Mouse (Mus musculus) left cerebral cortex, postnatal 36 days (tissue): ENCODE measurements around the gene Hist1h2bf. TPM values are rescaled to one million over a fixed set of nuclear protein-coding genes. Genes with fewer than 3 reads are reported as not detected.
A peak's percentile ranks its signal among the peaks of the same experiment; 100 is the strongest.
"Not testable (repeated sequence)": the region's sequence is repeated elsewhere in the genome, so short reads cannot be mapped to it uniquely, and the experiment has no call there.

Experiments
- DNase-seq, 2 experiments: peaks; one replicate each; pipeline ENCODE4 v3.0.0; 2021 to 2022; ENCODE audit warnings: low spot score in 2 of 2, mixed read lengths in 1 of 2
- intact Hi-C: fragments of 180-260 bp; cut with DNase I; formaldehyde crosslinking; loops from one replicate; pipeline ENCODE4 v1.15.1; 2025
- total RNA-seq, 2 experiments: library from RNA; stranded (reverse); gene quantifications; 2 replicates each; pipeline ENCODE4 v1.2.3; 2021

The Hist1h2bf gene
- total RNA-seq = 10 to 100 TPM; 20.6 to 28.9 TPM

DNA sequence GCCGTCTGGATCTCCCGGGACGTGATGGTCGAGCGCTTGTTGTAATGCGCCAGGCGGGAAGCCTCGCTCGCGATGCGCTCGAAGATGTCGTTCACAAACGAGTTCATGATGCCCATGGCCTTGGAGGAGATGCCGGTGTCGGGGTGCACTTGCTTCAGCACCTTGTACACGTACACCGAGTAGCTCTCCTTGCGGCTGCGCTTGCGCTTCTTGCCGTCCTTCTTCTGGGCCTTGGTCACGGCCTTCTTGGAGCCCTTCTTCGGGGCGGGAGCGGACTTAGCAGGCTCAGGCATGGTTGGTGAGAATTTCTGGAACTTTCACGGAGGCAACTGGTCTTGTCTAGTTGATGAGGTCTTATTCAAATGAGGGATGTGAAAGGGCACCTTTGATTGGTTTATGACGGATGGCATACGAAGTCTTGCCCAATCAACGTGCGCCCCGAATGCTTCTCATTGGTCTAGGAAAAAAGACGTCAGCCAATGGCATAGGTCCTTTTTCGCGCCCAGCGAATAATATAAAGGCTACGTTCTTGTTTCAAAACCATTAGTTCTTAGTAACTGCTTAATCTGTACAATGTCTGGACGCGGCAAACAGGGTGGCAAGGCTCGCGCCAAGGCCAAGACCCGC, at the start of gene Hist1h2bf, which contains the start of gene Hist1h2ad:
Hist1h2bf (minus strand) TSS at position 299 of the 627 bp plus-strand sequence.
Hist1h2ad (plus strand) TSS at position 484 of the 627 bp plus-strand sequence.
- DNase-seq = peak; percentile 90 to 92
- intact Hi-C loops = not testable (repeated sequence)

DNA sequence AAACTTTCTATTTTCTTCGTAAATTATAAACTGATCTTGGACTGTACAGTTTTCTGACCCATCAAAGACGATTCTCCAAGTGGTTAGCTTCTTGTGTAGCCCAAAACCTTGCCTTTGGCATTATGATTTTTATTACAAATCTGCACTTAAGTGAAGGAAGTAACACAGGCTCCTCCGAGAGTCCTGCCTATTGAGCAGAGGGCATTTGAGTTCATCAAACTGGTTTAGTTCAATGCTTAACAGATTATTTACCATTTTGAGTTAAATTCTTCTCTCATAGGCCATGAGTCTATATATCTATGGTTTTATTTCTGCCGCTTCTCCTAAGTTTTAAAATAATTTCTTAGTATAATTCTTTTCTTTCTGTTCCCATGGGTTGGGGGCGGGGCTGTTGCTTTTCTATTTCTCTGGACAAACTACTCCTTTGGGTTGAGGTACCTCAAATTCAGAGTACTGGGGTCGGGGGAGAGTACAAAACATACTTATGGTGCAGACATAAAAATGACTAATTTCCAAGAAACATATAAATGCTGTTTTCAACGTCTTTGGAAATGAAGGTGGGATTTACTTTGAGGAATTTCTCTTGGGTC, 49.0 kb upstream of the Hist1h2bf start:
- intact Hi-C loops = loop anchor here (5.0 kb wide), 4 partner anchors 36 to 1581 kb away; partner anchors contain the start of genes Hist1h1c, Hist1h1t, Hist1h2ag and Hist1h2bj
- DNase-seq = no peak

DNA sequence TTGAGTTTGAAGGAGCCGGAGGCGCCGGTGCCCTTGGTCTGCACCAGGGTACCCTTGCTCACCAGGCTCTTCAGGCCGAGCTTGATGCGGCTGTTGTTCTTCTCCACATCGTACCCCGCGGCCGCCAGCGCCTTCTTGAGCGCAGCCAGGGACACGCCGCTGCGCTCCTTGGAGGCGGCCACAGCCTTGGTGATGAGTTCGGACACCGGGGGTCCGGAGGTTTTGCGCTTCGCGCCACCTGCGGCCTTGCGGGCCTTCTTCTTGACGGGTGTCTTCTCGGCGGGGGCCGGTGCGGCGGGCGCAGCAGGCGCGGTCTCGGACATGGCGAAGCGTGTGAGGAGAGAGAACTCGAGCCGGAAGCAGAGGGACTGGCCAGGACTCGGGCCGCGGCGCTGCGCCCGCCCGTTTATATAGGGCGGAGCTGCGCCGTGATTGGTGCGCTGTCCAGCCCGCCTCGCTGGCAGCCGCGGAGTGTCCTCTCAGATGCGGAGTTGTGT, 48.2 kb upstream of the Hist1h2bf start, which contains the start of gene Hist1h1e:
Hist1h1e (minus strand) TSS at position 384 of the 497 bp plus-strand sequence.
- peak; percentile 88 to 90 for DNase-seq
- intact Hi-C loops = loop anchor here (5.0 kb wide), 4 partner anchors 35 to 1580 kb away; partner anchors contain the start of genes Hist1h1c, Hist1h1t, Hist1h2ag and Hist1h2bj

DNA sequence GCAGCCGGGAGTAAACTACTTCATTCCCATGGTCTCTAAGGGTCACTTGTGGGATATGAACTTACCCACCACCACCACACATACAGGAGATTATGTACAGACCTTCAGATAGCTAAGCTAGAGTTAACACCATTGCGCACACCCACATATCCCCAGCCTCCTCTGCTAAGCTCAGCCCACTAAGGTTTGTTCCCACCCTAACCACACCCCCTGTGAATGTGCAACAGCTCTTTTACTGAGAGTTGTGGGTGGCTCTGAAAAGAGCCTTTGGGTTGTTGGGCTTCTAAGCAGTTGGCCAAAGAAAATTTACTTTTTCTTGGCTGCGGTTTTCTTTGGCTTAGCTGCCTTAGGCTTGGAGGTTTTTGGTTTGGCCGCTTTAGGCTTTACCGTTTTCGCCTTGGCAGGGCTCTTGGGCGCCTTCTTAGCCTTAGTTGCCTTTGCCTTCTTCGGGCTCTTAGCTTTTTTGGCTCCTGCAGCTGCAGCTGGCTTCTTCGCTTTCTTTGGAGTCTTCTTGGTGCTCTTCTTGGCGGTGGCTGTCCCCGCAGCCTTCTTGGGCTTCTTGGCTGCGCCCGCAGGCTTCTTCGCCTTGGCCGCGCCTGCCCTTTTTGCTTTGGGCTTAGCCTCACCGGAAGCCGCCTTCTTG, 47.7 kb upstream of the Hist1h2bf start:
- intact Hi-C loops = loop anchor here (1.0 to 5.0 kb wide), 5 partner anchors 34 to 1579 kb away; partner anchors contain the start of genes Hist1h1c, Hist1h1t, Hist1h2ac and Hist1h2ag
- DNase-seq = peak; percentile 65

DNA sequence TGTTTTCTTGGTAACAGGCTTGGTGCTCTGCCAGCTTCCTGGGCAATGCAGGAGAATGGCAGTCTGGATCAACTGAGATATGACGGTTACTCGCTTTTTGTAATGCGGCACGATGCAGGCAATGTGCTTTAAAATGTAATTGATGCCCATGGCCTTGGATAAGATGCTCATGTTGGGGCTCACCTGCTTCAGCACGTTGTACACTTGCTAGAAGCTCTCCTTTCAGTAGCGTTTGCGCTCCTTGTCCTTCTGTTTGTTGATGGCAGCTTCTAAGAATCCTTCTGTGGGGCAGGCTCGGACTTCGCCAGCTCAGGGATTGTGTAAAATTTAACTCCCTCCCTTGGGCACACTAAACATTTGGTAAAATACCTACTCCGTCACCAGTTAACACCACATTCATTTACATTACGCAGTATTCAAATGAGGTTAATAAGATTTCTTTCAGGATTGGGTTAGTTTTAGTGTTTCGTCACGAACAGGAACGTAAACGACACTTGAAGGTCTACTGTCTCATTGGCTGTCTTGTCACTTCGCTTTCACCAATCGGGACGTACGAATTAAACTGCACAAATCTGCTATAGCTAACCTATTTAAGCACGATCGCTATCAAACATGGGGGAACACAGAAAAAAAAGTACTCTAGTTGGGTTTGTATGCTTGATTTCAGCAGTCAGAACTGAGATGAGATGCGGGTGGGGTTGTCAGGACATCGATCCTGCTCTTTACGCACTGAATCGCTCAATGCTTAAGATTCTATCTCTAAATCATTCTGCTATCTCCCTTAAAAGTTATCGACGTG, 46.9 kb upstream of the Hist1h2bf start, which contains the start of gene Hist1h2be:
Hist1h2be (minus strand) TSS at position 392 of the 799 bp plus-strand sequence.
- intact Hi-C loops = loop anchor here (1.0 to 5.0 kb wide), 5 partner anchors 34 to 1579 kb away; partner anchors contain the start of genes Hist1h1c, Hist1h1t, Hist1h2ac and Hist1h2ag

DNA sequence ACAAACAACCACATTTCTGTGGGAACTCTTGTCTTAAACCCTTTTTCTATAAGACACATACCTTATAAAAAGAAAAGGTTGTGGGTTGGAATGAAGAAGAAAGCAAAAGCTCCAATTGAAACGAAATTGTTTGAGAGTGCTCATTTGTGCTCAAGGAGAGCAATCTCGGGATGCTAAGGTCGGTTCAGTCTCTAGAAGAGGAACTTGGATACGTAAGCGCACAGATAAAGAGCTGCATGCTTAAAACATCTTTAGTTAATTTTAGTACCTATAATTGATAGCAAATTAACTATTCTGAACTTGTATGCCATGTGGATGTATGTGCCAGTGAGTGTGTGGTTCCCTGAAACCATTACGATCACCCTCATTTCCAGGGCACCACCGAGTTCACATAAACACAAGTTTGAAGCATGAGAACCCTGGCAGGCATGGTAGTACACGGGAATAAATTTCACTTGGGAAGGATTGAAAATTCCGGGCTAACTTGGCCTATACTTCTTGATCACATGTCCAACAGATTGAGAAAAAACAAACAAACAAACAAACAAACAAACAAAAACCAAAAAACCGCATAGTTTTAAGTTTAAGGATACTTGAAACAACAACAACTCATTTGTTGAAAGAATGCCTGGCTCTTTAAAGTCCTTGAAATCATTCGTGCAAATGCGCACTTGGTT, 46.2 kb upstream of the Hist1h2bf start:
- intact Hi-C loops = loop anchor here (5.0 kb wide), 4 partner anchors 33 to 1578 kb away; partner anchors contain the start of genes Hist1h1c, Hist1h1t, Hist1h2ag and Hist1h2bj
- DNase-seq = no peak

More for the DNA sequence above, 46.9 kb upstream of the Hist1h2bf start, which contains the start of gene Hist1h2be:
- peak; percentile 77 to 79 for DNase-seq

DNA sequence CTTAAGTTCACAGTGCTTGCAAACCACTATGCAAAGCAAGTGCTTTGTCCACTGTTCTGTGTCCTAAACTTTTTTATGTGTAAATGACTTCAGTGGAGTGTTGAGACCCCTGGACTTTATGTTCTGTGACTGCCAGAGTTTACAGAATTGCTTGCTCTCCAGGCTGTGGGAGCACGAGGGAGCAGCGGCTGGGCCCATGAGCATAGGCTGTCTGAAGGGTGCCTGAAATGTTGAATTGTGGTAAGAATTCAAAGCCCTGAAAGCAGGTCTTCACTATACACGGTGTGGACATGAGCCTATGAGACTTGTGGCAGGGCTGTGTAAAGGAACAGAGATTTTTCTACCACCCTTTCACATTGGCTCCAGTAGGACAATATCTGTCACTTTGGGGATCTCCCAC, 37.6 kb upstream of the Hist1h2bf start:
- intact Hi-C loops = no loop called here

DNA sequence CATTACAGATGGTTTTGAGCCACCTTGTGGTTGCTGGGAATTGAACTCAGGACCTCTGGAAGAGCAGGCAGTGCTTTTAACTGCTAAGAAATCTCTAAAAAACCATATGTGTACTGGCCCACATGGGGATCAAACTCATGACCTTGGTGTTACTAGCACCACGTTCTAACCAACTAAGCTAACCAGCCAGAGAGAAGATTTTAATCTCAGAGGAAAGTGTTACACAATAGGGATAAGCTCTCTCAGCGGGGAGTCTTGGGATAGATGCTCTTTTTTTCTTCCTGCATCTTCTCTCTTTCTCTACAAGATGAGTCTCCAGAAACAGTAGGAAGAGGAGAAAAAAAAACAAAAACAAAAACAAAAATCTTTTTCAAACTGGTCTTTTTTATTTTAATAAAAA, 36.4 kb upstream of the Hist1h2bf start:
- no peak for DNase-seq
- intact Hi-C loops = no loop called here

More for the DNA sequence above, 37.6 kb upstream of the Hist1h2bf start:
- no peak for DNase-seq

DNA sequence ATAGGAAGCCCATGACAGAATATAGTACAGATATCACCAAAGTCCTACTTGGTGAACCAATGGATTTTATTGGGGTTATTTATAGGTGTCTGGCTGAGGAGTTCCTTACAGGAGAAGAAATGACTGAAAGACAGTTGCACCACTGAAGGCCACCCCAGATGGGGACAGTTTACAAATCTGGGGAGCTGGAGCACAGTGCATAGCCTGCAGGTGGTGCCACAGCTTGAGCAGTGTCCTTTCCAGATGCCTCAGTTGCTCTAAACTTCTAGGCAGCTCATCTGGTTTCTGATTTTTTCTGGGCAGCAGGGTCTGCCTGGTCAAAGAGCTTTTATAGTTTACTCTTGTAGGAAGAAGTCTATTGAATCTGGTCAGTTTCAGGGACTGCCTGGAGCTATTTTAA, 35.8 kb upstream of the Hist1h2bf start:
- no peak for DNase-seq
- intact Hi-C loops = no loop called here

DNA sequence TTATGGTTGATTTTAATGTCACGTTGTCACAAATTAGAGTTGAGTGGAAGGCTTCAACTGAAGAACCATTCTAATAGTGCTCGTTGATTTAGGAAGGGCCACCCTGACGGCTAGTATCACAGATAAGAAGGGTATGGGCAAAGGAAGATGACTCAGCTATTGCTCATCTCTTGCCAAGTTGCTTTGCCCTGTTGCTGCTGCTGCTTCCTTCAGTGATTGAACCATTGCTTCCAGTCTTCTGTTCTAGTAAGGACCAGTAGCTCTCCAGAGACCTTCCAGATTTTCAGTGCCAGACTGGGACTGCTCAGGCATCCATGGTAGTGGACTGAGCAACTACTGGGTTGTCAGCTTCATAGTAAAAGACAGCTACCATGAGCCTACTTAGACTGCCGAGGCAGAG, 35.2 kb upstream of the Hist1h2bf start:
- no peak for DNase-seq
- intact Hi-C loops = no loop called here

DNA sequence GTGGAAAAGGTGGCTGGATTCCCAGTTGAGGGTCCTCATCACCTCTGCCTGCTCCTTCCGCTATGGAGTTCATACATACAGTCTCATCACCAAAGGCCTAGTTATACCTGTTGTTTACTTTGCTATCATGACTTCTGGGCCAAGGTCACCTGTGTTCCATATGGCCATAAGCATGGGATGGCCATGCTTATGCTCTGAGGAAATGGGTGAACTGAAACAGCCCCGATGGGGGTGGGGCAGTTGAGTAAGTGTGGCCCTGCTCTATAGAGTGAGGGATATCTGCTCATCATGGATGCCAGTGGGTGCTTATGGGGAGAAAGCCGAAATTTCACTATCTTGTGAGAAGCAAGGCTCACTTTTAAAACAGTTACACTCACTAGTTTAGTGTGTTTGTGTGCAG, 31.1 kb upstream of the Hist1h2bf start:
- DNase-seq = no peak
- intact Hi-C loops = no loop called here

DNA sequence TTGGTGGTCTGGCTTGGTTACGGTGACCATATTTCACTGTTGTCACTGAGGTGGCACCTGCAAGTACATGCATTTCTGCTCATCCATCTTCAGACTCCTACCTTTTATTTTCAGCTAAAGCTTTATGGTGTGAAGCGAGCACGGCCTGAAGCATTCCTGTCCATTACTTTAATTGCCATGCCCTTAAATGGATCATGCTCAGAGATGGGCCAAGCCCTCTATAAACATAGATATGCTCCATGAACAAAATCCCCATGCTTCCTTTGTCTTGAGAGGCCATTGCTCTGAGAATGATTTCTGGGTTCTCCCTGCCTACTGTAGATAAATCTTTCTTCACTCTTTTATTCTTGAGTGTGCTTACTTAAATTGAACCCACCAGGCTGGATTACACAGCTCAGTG, 30.5 kb upstream of the Hist1h2bf start:
- no peak for DNase-seq
- intact Hi-C loops = no loop called here

DNA sequence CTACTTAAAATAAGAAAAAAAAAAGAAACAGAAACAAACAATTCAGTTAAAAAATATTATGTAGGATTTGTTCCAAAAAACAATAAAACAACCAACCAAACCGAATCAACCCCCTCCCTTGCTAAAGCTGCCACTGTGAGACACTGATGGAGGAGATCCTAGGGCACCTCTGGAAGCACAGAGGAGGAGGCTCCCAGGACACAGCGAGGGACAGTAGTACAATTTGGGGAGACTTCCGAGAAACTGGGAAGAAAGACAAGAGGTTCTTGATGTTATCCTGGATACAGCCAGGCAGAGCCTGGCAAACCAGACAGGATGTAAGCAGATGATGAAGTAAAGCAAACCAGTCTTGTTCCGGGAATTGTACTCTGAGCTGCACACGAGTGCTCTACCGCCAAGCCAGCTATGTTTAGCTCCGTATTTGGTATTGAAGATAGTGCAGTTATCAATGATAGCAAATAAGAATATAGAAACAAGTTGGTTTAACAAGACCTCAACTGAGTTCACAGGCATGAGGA, 29.2 kb upstream of the Hist1h2bf start:
- DNase-seq = no peak
- intact Hi-C loops = no loop called here

DNA sequence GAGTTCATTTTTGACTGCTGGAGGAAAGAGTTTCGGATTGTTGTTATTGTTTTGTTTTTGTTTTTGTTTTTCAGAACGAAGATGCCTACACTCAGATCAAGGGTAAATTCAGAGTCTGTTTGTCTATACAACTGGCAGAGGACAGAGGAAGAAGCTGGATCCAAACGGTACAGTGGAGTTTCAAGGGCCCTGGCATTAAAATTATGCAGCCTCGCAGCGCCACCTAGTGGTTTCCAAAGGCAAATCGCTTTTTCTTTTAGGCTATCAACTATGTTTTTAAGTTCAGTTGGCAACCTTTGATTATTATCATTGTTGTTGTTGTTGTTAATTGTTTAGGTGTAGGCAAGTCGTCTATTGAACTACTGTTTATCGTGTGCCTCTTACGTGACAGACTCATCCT, 24.0 kb upstream of the Hist1h2bf start:
- peak; percentile 30 to 64 for DNase-seq
- intact Hi-C loops = no loop called here

DNA sequence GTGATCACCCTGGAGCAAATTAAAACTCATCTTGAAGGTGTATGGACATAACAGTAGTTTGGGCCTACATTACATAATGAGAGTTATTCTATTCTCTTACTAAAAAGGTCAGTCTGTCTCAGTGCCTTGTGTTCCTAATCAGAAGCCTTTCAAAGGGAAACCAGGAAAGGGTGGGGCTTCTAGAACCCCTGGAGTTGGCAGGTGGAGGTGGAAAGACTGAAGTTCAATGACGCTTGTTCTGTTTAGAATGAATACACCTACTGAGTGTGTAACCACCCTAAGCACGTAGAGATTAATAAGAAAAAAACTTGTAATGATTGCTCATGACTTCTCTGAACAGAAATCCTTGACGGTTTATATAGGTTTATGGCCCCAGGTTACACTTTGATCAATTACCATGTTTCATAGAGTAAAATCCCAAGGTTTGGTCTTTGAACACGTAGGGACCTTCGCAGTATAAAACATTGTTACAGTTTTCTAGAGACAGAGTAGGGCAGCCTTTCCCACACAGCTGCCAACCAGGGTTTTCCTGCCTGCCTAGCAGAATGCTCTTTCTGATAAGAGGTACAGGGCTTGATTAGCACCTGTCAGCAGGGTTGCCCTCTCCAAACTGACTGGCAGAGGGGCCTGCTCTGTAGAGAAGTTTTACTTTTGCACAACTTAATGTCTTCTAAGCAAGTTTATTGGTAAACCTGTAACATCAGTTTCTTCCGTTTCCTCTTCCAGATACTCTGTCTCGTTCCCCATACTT, 21.8 kb upstream of the Hist1h2bf start:
- DNase-seq = no peak
- intact Hi-C loops = no loop called here

DNA sequence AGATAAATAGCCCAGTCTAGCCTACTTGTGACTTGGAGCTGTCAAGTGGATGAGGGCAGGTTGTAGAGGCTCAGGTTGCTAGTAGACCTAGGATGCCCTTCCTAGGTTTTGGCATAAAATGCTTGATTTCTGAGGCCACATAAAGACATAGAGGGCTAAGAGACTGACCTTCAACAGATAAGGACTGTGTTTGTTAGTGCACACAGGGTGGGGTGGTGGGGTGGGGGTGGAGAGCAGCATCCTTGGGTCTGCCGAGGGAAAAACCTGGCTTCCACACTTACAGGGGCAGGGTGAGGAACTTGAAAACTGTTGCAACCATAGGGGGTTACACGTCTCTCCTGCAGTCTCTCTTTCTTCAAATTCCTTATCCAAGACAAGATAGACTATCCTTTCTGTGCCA, 21.2 kb upstream of the Hist1h2bf start:
- no peak for DNase-seq
- intact Hi-C loops = no loop called here

DNA sequence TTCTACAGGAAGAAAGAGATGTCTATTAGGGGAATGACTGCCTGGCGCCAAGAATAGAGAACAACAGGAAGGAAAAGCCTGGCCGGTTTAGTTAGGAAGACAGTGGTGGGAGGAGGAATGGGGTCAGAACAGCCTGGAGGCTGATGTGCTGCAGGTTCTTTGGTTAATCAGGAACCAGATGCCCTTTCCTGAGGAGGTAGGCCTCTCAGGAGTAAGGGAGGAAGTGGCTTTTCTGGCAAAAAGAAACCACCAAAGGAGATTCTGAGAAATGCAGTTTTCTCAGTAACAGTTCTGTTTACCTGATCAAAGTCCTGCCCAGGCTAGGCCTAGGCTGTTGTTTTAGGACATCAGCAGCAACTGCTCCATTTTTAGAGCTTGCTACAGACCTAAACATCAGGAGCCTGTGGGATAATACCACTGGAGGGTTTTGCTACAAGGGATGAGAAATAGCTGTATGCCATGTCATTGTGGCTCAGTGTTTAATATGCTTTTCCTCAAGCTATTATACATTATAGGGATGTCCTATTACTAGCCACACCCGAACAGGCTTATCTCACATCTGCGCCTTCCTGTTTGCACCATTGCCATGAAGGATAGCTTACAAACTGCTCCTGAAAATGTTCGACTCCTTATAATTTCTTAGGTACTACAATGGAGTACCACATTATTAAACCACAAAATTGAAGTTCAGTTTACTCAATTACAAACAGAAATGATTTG, 19.2 kb upstream of the Hist1h2bf start:
- DNase-seq = no peak
- intact Hi-C loops = no loop called here
